18 mouse cellular contexts compared by ENCODE assay signal in the genomic region with DNA sequence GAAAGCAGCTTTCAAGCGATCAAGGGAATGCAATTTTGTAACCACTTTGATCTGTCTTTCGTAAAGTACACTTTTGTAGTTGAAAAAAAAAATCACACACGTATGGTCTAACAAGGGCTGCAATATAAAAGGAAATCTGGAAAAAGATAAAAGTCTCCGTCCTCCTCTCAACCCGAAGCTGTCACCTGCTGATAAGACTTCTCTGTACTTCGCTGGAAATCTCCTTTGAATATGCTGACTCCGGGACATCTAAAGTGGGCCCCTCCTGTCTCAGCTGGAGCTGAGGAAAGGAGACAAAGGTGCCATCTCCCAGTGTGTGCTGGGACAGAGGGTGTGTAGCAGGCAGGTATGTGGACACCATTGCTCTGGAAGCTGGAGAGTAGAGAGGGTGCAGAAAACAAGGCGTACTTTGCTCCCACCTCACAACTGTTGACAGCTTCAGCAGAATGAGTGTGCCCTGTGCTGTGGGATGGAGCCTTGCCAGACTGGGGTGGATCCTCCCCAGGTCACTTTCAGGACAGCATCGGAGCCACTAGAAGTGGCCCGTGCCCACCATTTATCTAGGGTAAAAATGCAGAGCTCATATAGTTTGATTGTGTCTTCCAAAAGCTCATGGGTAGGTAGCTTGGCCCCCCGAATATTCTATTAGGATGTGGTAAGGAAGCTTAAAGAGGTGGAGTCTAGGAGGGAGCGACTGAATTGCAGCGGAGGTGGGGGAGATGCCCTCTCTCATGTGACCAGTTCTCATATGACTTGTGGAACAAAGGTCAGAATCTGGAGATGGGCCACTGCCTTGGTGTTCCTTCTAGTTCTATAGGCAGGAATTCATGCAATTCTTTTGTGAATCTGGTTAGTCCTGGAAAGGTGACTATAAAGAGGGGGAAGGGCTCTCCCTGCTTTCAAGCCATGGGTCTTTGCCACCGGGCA.
A peak's percentile ranks its signal among the peaks of the same experiment; 100 is the strongest.
DNase-seq lines count a peak whose midpoint lies in the region; ATAC-seq and TF ChIP-seq lines count a peak whose summit lies in the region.
"Had no signal": no experiment of that assay in that cellular context is flagged by ENCODE, and none has a peak within 500 bp of the region (broad histone marks: within the 10 kb centered on the region; RNA-seq: fewer than 3 reads in every experiment).

No protein-coding gene starts in this region.

- no peak overlapping the region for H3K4me3 ChIP-seq in heart, embryonic 11.5 days (ENCODE audit: low read depth, low read length)
- H3K4me3 ChIP-seq in heart, embryonic 10.5 days: no peak overlapping the region
- no peak overlapping the region for H3K4me3 ChIP-seq in G1E (ENCODE audit: low read depth, low read length)
- no peak overlapping the region for H3K4me3 ChIP-seq in heart, embryonic 15.5 days
- H3K4me3 ChIP-seq in limb, embryonic 10.5 days: no peak overlapping the region
- H3K4me3 ChIP-seq: embryonic facial prominence, embryonic 13.5 days; neural tube, embryonic 15.5 days had no signal

- no peak overlapping the region for H3K27ac ChIP-seq in heart, embryonic 11.5 days (ENCODE audit: low read depth, low read length)
- no peak overlapping the region for H3K27ac ChIP-seq in heart, embryonic 10.5 days
- no peak overlapping the region for H3K27ac ChIP-seq in heart, embryonic 15.5 days
- H3K27ac ChIP-seq in limb, embryonic 10.5 days: no peak overlapping the region
- H3K27ac ChIP-seq: embryonic facial prominence, embryonic 13.5 days; liver, embryonic 14.5 days; neural tube, embryonic 15.5 days; stomach, postnatal 0 days had no signal

- no peaks in the 10 kb centered on the region for H3K9me3 ChIP-seq in heart, embryonic 11.5 days (replicated peaks; ENCODE audit: control insufficient read depth, low read length)
- no peaks in the 10 kb centered on the region for H3K9me3 ChIP-seq in heart, embryonic 10.5 days
- no peaks in the 10 kb centered on the region for H3K9me3 ChIP-seq in G1E (replicated peaks)
- no peaks in the 10 kb centered on the region for H3K9me3 ChIP-seq in heart, embryonic 15.5 days (replicated peaks)
- H3K9me3 ChIP-seq in limb, embryonic 10.5 days (replicated peaks): no peaks in the 10 kb centered on the region
- H3K9me3 ChIP-seq: embryonic facial prominence, embryonic 13.5 days; neural tube, embryonic 15.5 days had no signal

- H3K4me1 ChIP-seq in heart, embryonic 11.5 days (ENCODE audit: control insufficient read depth, insufficient read depth, low read length): no peaks in the 10 kb centered on the region
- H3K4me1 ChIP-seq in heart, embryonic 10.5 days: peaks cover 7% of the 10 kb centered on the region; the same call in 1 of the 2 replicates
- H3K4me1 ChIP-seq in G1E (ENCODE audit: insufficient read depth, low read depth, low read length): peaks cover 42% of the 10 kb centered on the region
- peaks cover 7% of the 10 kb centered on the region; the same call in 1 of the 2 replicates for H3K4me1 ChIP-seq in heart, embryonic 15.5 days (replicated peaks)
- H3K4me1 ChIP-seq in limb, embryonic 10.5 days: peaks cover 5% of the 10 kb centered on the region; the same call in 1 of the 2 replicates
- H3K4me1 ChIP-seq: embryonic facial prominence, embryonic 13.5 days; neural tube, embryonic 15.5 days had no signal

- TF ChIP-seq CTCF in G1E (IDR thresholded peaks at IDR 0.05; ENCODE audit: low read depth, low read length): no peak

- no peak overlapping the region for H3K9ac ChIP-seq in heart, embryonic 11.5 days (ENCODE audit: low read depth, low read length)
- H3K9ac ChIP-seq in heart, embryonic 15.5 days: no peak overlapping the region
- H3K9ac ChIP-seq: embryonic facial prominence, embryonic 13.5 days; liver, embryonic 14.5 days; neural tube, embryonic 15.5 days had no signal

- 0 out of 2 replicates have a peak, but pooled peaks have one; percentile 35 for ATAC-seq in heart, embryonic 11.5 days (replicated peaks; ENCODE audit: insufficient number of reproducible peaks, low FRiP score, low TSS enrichment)
- ATAC-seq in G1E (ENCODE audit: extremely low read depth, insufficient number of reproducible peaks, low FRiP score, poor library complexity, severe bottlenecking): peak; percentile 54
- ATAC-seq in heart, embryonic 15.5 days (replicated peaks; ENCODE audit: insufficient number of reproducible peaks, insufficient read depth, low FRiP score, low read depth): no peak
- ATAC-seq in erythroblast, adult 5-6 weeks (replicated peaks; ENCODE audit: low FRiP score, poor library complexity, severe bottlenecking): no peak
- ATAC-seq: hindbrain, embryonic 16.5 days had no signal

- no peak overlapping the region for H3K4me2 ChIP-seq in heart, embryonic 11.5 days
- peak overlapping the region; percentile 18 for H3K4me2 ChIP-seq in heart, embryonic 15.5 days
- H3K4me2 ChIP-seq: embryonic facial prominence, embryonic 13.5 days; neural tube, embryonic 15.5 days had no signal

- 42% methylated on average over 14 of the region's 14 CpGs for whole genome bisulfite sequencing in heart, embryonic 11.5 days (ENCODE audit: insufficient replicate concordance)
- WGBS in heart, embryonic 10.5 days: 42% methylated on average over 14 of the region's 14 CpGs
- 42% methylated on average over 14 of the region's 14 CpGs for WGBS in heart, embryonic 15.5 days
- whole genome bisulfite sequencing in limb, embryonic 10.5 days: 68% methylated on average over 14 of the region's 14 CpGs

- H3K36me3 ChIP-seq in heart, embryonic 11.5 days (ENCODE audit: control insufficient read depth, insufficient read depth, low read length): no peaks in the 10 kb centered on the region
- no peaks in the 10 kb centered on the region for H3K36me3 ChIP-seq in heart, embryonic 10.5 days
- H3K36me3 ChIP-seq in G1E (replicated peaks): no peaks in the 10 kb centered on the region
- H3K36me3 ChIP-seq in heart, embryonic 15.5 days: no peaks in the 10 kb centered on the region
- H3K36me3 ChIP-seq in limb, embryonic 10.5 days: no peaks in the 10 kb centered on the region
- H3K36me3 ChIP-seq: embryonic facial prominence, embryonic 13.5 days; neural tube, embryonic 15.5 days had no signal

- no peak for DNase-seq in heart, embryonic 10.5 days (ENCODE audit: low spot score)
- DNase-seq in G1E (ENCODE audit: low spot score): no peak
- DNase-seq in kidney, adult 9 months: peak; percentile 91
- DNase-seq in thymus, adult 18-20 months: no peak
- no peak for DNase-seq in limb, embryonic 10.5 days (ENCODE audit: low spot score)
- DNase-seq: adrenal gland, postnatal 10 days; cerebellum, postnatal 36 days; right cerebral cortex, adult 18-20 months; spleen, adult 18-20 months; thymus, postnatal 4 days had no signal

- H3K27me3 ChIP-seq in heart, embryonic 11.5 days (ENCODE audit: control insufficient read depth, insufficient read depth, low read length): no peaks in the 10 kb centered on the region
- no peaks in the 10 kb centered on the region for H3K27me3 ChIP-seq in heart, embryonic 10.5 days (ENCODE audit: insufficient read depth, poor library complexity, severe bottlenecking)
- H3K27me3 ChIP-seq in G1E (ENCODE audit: insufficient read depth, low read length): peaks cover 14% of the 10 kb centered on the region
- H3K27me3 ChIP-seq in heart, embryonic 15.5 days: no peaks in the 10 kb centered on the region
- no peaks in the 10 kb centered on the region for H3K27me3 ChIP-seq in limb, embryonic 10.5 days (ENCODE audit: low read depth, poor library complexity, severe bottlenecking)
- H3K27me3 ChIP-seq: embryonic facial prominence, embryonic 13.5 days; neural tube, embryonic 15.5 days had no signal

Comparison
In these comparisons a context has a peak if more than half of its experiments do, and no peak if none do; other contexts are left out.
1. ATAC-seq: peak in heart, embryonic 11.5 days (single experiment) and G1E (single experiment); none in heart, embryonic 15.5 days (single experiment) and erythroblast, adult 5-6 weeks (single experiment).